Mouse (Mus musculus) layer of hippocampus, postnatal 10 days (tissue): ENCODE measurements around the gene Anks1. TPM values are rescaled to one million over a fixed set of nuclear protein-coding genes. Genes with fewer than 3 reads are reported as not detected.
A peak's percentile ranks its signal among the peaks of the same experiment; 100 is the strongest.

ENCODE experiments used
- DNase-seq, 2 experiments: peaks; one replicate each; pipeline ENCODE4 v3.0.0; 2021; ENCODE audit warnings: low spot score in 2 of 2
- total RNA-seq, 2 experiments: library from RNA; stranded (reverse); gene quantifications; 2 replicates each; pipeline ENCODE4 v1.2.3; 2021

Gene Anks1
- total RNA-seq, 2 experiments from 2014 or later = 40.2 to 46.0 TPM

- DNase-seq = no peak
Measured at GRCm38 (mm10) chr17:28016056-28016797, 107.1 kb downstream of the Anks1 start.

DNA sequence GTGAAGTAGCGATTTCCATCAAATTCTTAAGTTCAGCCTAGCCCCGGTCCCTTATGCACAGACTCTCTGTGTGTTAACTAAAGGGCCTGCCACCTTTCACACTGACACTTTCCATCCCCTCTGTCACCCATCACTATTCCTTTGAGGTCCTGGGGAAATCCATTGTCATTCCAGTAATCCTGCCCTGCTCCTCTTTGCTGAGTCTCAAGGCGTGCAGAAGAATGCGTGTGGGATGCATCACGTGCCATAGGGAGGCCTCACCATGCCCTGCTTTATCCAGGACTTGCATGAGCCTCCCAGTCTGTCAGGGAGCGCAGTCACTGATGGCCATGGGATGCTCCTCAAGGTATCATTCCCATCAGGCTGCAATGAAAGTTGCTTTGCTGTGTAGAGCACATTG, 109.2 kb downstream of the Anks1 start:
- DNase-seq = no peak

- no peak for DNase-seq
Measured at GRCm38 (mm10) chr17:28018776-28019175, 109.7 kb downstream of the Anks1 start.

DNA sequence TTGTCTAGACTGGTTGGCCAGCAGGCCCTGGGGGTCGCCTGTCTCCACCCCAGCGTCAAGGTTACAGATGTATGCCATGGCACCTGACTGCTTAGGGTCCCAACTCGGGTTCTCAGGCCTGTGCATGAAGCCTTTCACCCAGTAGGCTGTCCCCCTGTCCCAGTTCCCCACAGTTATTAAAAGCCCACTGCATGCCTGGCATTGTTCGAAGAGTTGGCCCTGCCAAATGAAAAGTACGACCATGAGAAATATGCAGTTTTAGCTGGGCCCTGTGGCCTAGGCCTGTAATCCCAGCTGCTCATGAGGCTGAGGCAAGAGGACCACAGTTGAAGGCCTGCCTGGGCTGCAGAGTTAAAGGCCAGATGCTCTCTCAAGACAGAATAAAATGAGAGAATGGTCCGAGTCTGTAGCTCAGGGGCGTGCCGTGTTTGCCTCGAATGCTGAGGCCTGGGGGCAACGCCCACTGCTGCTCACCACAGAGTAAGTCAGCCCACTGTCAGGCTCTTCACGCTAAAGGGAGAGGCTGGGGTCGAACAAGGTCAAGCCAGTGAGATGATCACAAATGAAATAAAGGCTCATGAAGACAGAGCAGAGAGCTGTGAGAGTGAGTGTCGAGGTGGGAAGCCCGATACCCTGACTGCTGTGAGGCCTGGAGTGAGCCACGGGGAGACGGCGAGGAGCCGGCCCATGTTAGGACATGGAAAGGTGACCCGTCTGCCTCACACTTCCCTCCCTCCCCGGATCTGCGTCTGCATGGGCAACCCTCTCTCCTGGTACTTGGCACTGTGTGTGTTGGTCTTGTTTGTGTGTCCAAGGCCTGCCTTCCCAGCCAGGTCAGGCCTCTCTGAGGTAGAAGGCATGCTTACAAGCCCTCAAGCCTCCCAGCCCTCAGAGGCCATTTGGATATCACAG, 110.9 kb downstream of the Anks1 start:
- DNase-seq = no peak

GRCm38 (mm10) chr17:28021911-28022310, 112.8 kb downstream of the Anks1 start:
- DNase-seq = no peak

DNA sequence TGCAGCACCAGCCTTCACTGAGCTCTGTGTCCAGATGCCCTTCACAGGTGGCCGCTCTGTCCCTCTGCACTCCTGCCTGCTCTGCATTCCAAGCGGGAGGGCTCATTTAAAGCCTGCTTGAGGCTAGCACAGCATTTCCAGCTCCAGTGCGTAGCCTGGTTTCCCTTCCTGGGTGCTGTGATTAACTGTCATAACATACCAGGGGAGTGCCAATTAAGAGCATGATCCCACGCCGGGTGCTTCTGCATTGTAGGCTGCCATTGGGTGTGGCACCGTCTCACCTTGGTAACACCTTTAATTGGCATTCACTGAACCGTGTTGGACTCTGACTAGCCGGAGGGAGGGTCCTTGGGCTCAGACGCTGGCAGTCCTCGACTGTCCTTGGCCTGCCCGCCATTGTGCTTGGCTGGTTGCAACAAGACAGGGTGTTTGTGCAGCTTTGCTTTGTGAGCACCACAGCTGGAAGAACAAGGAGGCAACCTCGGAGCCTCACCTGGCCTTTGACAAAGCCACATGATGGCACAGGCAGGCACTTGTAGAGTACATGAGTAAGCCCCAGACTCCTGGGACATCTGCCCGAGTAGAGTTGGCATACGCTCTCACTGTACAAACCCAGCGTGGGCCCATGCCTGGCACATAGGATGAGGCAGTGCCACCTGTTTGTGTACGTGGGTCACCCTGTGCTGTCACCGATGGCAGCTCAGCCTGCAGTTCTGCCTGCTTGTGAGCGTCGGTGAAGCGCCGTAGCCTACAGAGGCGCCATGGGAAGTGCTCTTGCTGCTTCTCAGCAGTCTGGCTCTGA, 113.9 kb downstream of the Anks1 start:
- DNase-seq = peak; percentile 66 to 69

DNA sequence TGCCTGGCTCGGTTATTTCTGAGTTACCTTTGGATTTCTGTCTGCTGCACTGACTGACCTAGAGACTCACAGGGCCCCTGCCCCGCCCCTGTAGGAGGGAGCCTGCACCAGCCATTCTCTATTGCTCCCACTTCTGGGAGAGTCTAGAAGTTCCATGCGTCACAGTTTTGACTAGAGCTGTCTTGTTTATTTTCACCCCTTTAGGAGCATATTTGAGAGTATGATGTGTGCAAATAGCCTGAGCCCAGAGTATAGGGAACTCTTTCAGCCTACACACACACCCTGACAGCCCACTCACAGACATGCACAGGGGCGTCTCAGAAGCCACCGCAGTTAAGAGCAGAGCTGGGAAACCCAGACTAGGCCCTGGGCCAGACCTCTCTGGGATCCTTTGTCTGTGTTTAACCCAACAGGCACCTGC, 116.4 kb downstream of the Anks1 start:
- no peak for DNase-seq

GRCm38 (mm10) chr17:28026111-28026872, 117.2 kb downstream of the Anks1 start:
- peak in 1 of 2 experiments; percentile 42 for DNase-seq

- DNase-seq = no peak
Measured at GRCm38 (mm10) chr17:28027197-28027596, 118.1 kb downstream of the Anks1 start.

GRCm38 (mm10) chr17:28028236-28028635, 119.1 kb downstream of the Anks1 start:
- DNase-seq = no peak

- DNase-seq = no peak
Measured at GRCm38 (mm10) chr17:28029308-28029707, 120.2 kb downstream of the Anks1 start.

DNA sequence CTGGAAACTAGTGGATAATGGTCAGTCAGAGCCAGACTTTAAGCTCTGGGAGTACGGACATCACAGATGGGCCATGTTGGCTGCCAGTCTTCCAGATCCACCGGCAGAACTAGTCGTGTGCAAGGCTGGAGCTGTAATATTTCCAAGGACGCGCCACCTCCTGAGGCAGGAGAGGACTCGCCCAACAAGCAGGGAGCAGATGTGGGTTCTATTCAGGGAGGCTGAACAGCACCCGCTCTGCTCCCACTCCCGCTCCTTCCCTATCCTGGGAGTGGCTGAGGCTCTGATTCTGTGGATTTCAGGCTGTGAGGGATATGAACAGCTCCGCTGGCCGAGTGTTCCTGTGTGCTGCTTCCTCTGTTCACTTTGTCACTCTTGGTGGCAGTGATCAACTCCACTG, 121.3 kb downstream of the Anks1 start:
- no peak for DNase-seq

DNA sequence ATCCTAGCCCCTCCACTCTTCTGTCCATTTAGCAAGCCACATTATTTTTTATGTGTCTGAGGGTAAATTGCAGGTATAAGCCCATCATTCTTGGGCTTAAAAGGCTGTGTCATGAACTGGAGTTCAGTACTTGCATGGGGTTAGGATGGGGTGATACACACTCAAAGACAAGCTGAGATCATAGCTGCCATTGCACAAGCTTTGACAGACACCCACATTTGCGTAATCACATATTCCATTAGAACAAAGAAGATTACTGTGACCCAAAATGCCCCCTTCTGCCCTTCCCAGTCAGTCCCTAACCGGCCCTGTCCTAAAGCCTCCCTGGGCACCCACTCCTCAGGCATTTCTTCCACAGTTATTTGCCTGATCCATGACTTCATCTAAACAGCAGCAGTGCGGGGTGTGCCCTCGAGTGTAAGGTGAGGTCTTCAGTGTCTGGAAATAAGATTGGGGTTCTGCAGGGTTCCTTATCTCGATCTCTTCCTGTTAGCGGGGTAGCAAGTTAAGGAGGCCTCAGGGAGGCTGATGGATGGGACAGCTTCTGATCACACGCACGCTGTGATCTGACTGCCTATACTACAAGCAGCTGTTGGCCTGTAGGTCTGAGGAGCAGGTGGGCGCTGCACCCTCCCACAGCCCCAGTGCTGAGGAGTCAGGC, 122.3 kb downstream of the Anks1 start:
- no peak for DNase-seq

- DNase-seq = no peak
Measured at GRCm38 (mm10) chr17:28032219-28032618, 123.1 kb downstream of the Anks1 start.

GRCm38 (mm10) chr17:28033046-28033580, 124.0 kb downstream of the Anks1 start:
- no peak for DNase-seq

DNA sequence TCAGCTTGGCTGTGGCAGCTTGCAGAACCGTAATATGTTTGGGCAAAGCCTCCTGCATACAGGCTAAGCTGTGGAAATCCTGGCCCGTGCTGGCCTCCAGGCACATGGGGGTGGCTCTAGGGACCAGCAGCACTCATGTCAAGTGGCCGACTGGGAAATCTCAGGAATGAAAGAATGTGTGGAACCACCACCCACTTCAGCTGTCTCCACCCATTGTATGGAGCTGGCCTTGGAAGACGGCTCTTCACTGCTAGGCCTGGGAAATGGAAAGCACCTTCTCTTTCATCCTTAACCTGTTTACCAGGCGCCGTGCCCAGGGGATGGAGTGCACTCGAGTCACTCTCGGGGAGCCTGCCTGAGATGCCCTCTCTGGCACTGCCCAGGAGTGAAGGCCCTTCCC, 125.9 kb downstream of the Anks1 start:
- no peak for DNase-seq

- peak; percentile 63 to 69 for DNase-seq
Measured at GRCm38 (mm10) chr17:28036813-28037756, 128.0 kb downstream of the Anks1 start.

- peak in 1 of 2 experiments; percentile 27 for DNase-seq
Measured at GRCm38 (mm10) chr17:28040620-28041019, 131.5 kb downstream of the Anks1 start.

- DNase-seq = no peak
Measured at GRCm38 (mm10) chr17:28041298-28041697, 132.2 kb downstream of the Anks1 start.
